Mouse (Mus musculus) intestine, postnatal 0 days (tissue): ENCODE results near the gene Tmed3. TPM values are rescaled to one million over a fixed set of nuclear protein-coding genes. Genes with fewer than 3 reads are reported as not detected.
A peak's percentile ranks its signal among the peaks of the same experiment; 100 is the strongest.

Experiments
- ATAC-seq: fragments of 200-750 bp; cut with Nextera tagmentation; 2 replicates; pipeline ENCODE4 v1.8.0; 2017; ENCODE audit warnings: mild to moderate bottlenecking, moderate TSS enrichment, moderate library complexity
- H3K27ac ChIP-seq: fragments of 300-500 bp; sonication (generic); 2 replicates; pipeline ENCODE4 v1.5.1; 2014; ENCODE audit warnings: mild to moderate bottlenecking, low read depth, low read length, moderate library complexity
- H3K27me3 ChIP-seq: fragments of 300-500 bp; sonication (generic); replicated peaks from 2 replicates; pipeline ENCODE4 v1.6.1; 2014; ENCODE audit warnings: low read length, mixed read lengths; ENCODE audit not compliant: control insufficient read depth, insufficient read depth
- H3K36me3 ChIP-seq: fragments of 300-500 bp; sonication (generic); 2 replicates; pipeline ENCODE4 v1.6.1; 2014; ENCODE audit warnings: mild to moderate bottlenecking, moderate library complexity; ENCODE audit not compliant: control insufficient read depth, insufficient read depth
- H3K4me1 ChIP-seq: fragments of 300-500 bp; sonication (generic); replicated peaks from 2 replicates; pipeline ENCODE4 v1.6.1; 2014; ENCODE audit warnings: antibody characterized with exemption, low read length, mixed read lengths; ENCODE audit not compliant: control insufficient read depth, insufficient read depth
- H3K4me2 ChIP-seq: fragments of 300-500 bp; sonication (generic); replicated peaks from 2 replicates; pipeline ENCODE4 v1.6.1; 2014; ENCODE audit warnings: low read depth, mild to moderate bottlenecking, moderate library complexity
- H3K4me3 ChIP-seq: fragments of 300-500 bp; sonication (generic); 2 replicates; pipeline ENCODE4 v1.5.1; 2014; ENCODE audit warnings: low read depth, low read length
- H3K9ac ChIP-seq: fragments of 300-500 bp; sonication (generic); 2 replicates; pipeline ENCODE4 v1.6.1; 2014; ENCODE audit warnings: mild to moderate bottlenecking, low read depth, low read length
- H3K9me3 ChIP-seq: fragments of 300-500 bp; sonication (generic); 2 replicates; pipeline ENCODE4 v1.6.1; 2016; ENCODE audit warnings: mixed run types; ENCODE audit not compliant: control insufficient read depth
- CTCF ChIP-seq: sonication (generic); IDR thresholded peaks from 2 replicates; pipeline ENCODE4 v1.5.1; 2016; ENCODE audit warnings: low read depth, mild to moderate bottlenecking, control low read depth, antibody characterized with exemption, moderate library complexity
- WGBS: fragments of 180-500 bp; shearing (Covaris S2); extraction: QIAGEN DNeasy Blood & Tissue Kit; methylation state at CpG from one replicate; pipeline ENCODE4 v1.1.7; 2014; 5-methylcytosine and 5-hydroxymethylcytosine counted together
- polyA plus RNA-seq: library from polyadenylated mRNA; unstranded; fragments of >200 nt; fragmentation: Nextera tagmentation; extraction: Ambion mirVana; gene quantifications from 2 replicates; pipeline ENCODE4 v1.2.1, GENCODE M21; 2015

The Tmed3 gene
- polyA plus RNA-seq, 1 experiment from 2014 or later: 115 TPM

DNA sequence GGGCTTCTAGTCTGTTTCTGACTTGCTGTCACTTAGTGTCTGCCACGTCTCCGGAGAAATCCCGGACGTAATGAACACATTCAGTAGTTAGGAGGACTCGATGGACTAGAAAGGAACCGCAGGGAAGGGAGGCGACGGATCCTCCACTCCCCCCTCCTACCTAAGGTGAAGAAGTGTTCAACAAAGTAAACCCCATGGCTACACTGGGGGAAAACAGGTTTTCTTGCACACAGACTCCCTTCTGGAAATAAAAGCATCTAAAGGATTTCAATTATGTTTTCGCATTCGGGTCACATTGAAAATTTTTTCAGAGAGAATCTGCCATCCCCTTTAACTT is 297 bp upstream of the Tmed3 start:
- no peak for TF ChIP-seq CTCF
- H3K27ac ChIP-seq: peak overlapping the region; percentile 46; the same call in 1 of the 2 replicates
- peak; percentile 20; the same call in 1 of the 2 replicates for ATAC-seq
- H3K9me3 ChIP-seq: no peaks in the 10 kb centered on the region
- H3K9ac ChIP-seq: peak overlapping the region; percentile 69
- peak overlapping the region; percentile 91 for H3K4me2 ChIP-seq
- H3K4me1 ChIP-seq: 0 out of 2 replicates have a peak, but pooled peaks cover 2% of the 10 kb centered on the region
- no peaks in the 10 kb centered on the region for H3K27me3 ChIP-seq
- peaks cover 11% of the 10 kb centered on the region for H3K36me3 ChIP-seq
- WGBS: 8% methylated on average over 10 of the region's 10 CpGs
- peak overlapping the region; percentile 60 for H3K4me3 ChIP-seq

- H3K4me2 ChIP-seq: no peak overlapping the region
- H3K9ac ChIP-seq: no peak overlapping the region
- H3K4me1 ChIP-seq: 0 out of 2 replicates have a peak, but pooled peaks cover 2% of the 10 kb centered on the region
- no peak for ATAC-seq
- H3K36me3 ChIP-seq: peaks cover 28% of the 10 kb centered on the region
- no peak for TF ChIP-seq CTCF
- H3K9me3 ChIP-seq: no peaks in the 10 kb centered on the region
- no peak overlapping the region for H3K4me3 ChIP-seq
- no peaks in the 10 kb centered on the region for H3K27me3 ChIP-seq
- H3K27ac ChIP-seq: no peak overlapping the region
- 97% methylated on average over 2 of the region's 2 CpGs for WGBS
Observed at GRCm38 (mm10) chr9:89700910-89701457, 3.9 kb downstream of the Tmed3 start.

DNA sequence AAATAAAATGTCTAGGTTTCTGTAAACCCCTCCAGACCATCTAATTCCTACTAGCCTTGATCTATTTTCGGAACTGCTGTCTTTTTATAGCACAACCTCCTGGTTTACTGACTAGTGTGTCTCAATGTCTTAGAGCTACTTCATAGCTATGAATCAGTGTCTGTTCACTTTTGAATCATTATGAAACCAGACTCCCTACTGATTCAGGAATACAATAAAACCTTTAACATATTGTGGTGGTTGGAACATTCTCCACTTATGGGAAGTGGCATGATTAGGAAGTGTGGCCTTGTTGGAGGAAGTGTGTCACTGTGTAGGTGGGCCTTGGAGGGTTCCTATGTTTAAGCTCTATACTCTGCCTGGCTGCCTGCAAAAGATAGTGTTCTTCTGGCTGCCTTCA is 9.7 kb downstream of the Tmed3 start:
- H3K36me3 ChIP-seq: peaks cover 17% of the 10 kb centered on the region
- no peak overlapping the region for H3K4me2 ChIP-seq
- no peak overlapping the region for H3K9ac ChIP-seq
- no peaks in the 10 kb centered on the region for H3K9me3 ChIP-seq
- 92% methylated on average over 1 of the region's 1 CpGs for WGBS
- no peak overlapping the region for H3K4me3 ChIP-seq
- TF ChIP-seq CTCF: no peak
- H3K27ac ChIP-seq: no peak overlapping the region
- no peaks in the 10 kb centered on the region for H3K4me1 ChIP-seq
- H3K27me3 ChIP-seq: no peaks in the 10 kb centered on the region
- no peak for ATAC-seq

- no peak for ATAC-seq
- H3K4me2 ChIP-seq: no peak overlapping the region
- no peak overlapping the region for H3K27ac ChIP-seq
- H3K9ac ChIP-seq: no peak overlapping the region
- H3K4me3 ChIP-seq: no peak overlapping the region
- WGBS: 95% methylated on average over 2 of the region's 2 CpGs
- no peak for TF ChIP-seq CTCF
- H3K4me1 ChIP-seq: no peaks in the 10 kb centered on the region
- no peaks in the 10 kb centered on the region for H3K27me3 ChIP-seq
- peaks cover 3% of the 10 kb centered on the region; the same call in 1 of the 2 replicates for H3K36me3 ChIP-seq
- H3K9me3 ChIP-seq: no peaks in the 10 kb centered on the region
Observed at GRCm38 (mm10) chr9:89693670-89694069, 11.2 kb downstream of the Tmed3 start.

DNA sequence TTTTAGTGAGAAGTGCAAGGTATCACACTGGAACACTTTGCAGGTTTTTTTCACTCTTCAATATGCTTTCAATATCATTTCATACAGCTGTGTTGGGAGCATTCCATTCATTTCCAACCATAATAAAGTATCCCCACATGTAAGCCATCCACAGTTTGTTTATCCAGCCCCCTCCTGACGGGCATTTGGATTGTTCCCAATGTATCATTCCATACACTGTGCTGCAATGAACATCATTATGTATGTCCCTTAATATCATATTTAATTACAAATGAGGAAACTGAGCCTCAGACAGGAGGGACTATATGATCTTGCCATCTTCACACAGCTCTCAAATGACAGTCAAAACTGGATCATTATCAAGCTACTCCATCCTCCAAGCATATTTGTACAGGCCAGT is 15.7 kb downstream of the Tmed3 start:
- no peak overlapping the region for H3K4me3 ChIP-seq
- no peak for ATAC-seq
- no peak overlapping the region for H3K27ac ChIP-seq
- H3K27me3 ChIP-seq: no peaks in the 10 kb centered on the region
- H3K4me1 ChIP-seq: no peaks in the 10 kb centered on the region
- H3K4me2 ChIP-seq: no peak overlapping the region
- H3K9ac ChIP-seq: no peak overlapping the region
- no peaks in the 10 kb centered on the region for H3K36me3 ChIP-seq
- WGBS: 51% methylated on average over 1 of the region's 1 CpGs
- H3K9me3 ChIP-seq: no peaks in the 10 kb centered on the region
- TF ChIP-seq CTCF: no peak

DNA sequence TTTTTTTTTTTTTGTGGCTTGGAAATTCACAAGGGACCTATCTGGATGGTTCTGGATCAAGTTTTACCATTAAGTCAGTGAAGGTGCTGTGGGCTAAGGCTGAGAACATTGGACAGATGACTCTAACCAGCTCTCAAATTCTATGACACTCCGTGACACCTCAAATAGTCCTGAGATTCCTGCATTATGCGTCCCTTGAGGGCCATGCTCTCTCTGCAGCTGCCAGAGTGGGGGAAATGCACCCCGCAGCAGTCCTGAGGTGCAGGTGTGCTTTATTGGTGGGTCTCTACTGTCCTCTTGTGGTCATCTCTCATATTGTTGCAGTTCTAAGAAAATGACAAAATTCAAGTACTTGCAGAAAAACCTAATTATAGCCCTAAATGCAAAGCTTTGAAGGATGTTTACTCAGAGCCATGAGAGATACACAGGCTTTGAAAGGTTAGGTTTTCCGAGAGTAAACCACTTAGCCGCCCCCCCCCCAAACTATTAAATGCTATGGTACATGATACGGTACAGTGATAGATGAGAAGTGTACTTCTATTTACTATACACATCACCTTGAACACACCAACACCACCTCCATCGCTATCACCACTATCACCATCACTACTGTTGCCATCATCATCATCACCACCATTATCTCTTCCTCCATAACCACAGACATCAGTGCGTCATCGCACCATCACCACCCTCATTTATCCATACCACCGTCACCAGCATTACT is 17.2 kb downstream of the Tmed3 start:
- Histone ChIP-seq H3K27ac (no peak overlapping the region), H3K4me2 (no peak overlapping the region), H3K36me3 (no peaks in the 10 kb centered on the region), H3K9ac (no peak overlapping the region), H3K4me1 (no peaks in the 10 kb centered on the region), H3K27me3 (no peaks in the 10 kb centered on the region), H3K9me3 (no peaks in the 10 kb centered on the region), H3K4me3 (no peak overlapping the region)
- ATAC-seq: no peak
- peak; percentile 80 for TF ChIP-seq CTCF
- WGBS: 53% methylated on average over 10 of the region's 10 CpGs
